Mouse (Mus musculus): Measurements from ENCODE around the gene Gpr34. TPM values are rescaled to one million over a fixed set of nuclear protein-coding genes. Genes with fewer than 3 reads are reported as not detected.
A peak's percentile ranks its signal among the peaks of the same experiment; 100 is the strongest.

The Gpr34 gene
- polyA plus RNA-seq, 1 experiment from 2014 or later, result 2.6 TPM

- Histone ChIP-seq H3K4me2 (no peak overlapping the region), H3K9me3 (no peaks in the 10 kb centered on the region), H3K27ac (no peak overlapping the region), H3K9ac (no peak overlapping the region), H3K4me3 (no peak overlapping the region), H3K27me3 (replicated peaks) (no peaks in the 10 kb centered on the region), H3K36me3 (replicated peaks) (no peaks in the 10 kb centered on the region), H3K4me1 (no peaks in the 10 kb centered on the region)
- no peak for ATAC-seq (replicated peaks)
- 89% methylated on average over 1 of the region's 1 CpGs for WGBS
Measured at GRCm38 (mm10) chrX:13686589-13686988, 54.7 kb downstream of the Gpr34 start.

GRCm38 (mm10) chrX:13688356-13688755 lies 56.5 kb downstream of the Gpr34 start:
- WGBS, result 46% methylated on average over 2 of the region's 2 CpGs
- no peaks in the 10 kb centered on the region for H3K9me3 ChIP-seq
- no peaks in the 10 kb centered on the region for H3K36me3 ChIP-seq (replicated peaks)
- no peak overlapping the region for H3K4me3 ChIP-seq
- no peak overlapping the region for H3K27ac ChIP-seq
- 0 out of 2 replicates have a peak, but pooled peaks have one; percentile 42 for ATAC-seq (replicated peaks)
- H3K9ac ChIP-seq, result no peak overlapping the region
- no peaks in the 10 kb centered on the region for H3K27me3 ChIP-seq (replicated peaks)
- H3K4me2 ChIP-seq, result no peak overlapping the region
- H3K4me1 ChIP-seq, result no peaks in the 10 kb centered on the region

Small RNA genes within 50 kb of the gene (microRNA-seq; reads per million reads assigned to microRNA genes)
- gene Gm25246, result not detected

Other genes starting within 250 kb of the Gpr34 start
- 0.18 and 0.26 TPM in 2 replicates for gene Nyx, start 166.0 kb upstream of the Gpr34 start, polyA plus RNA-seq (2015; fragmentation: Nextera tagmentation; extraction: Ambion mirVana)
- 0.40 and 0.66 TPM in 2 replicates for gene Gpr82, start 29.3 kb downstream of the Gpr34 start, polyA plus RNA-seq (2015; fragmentation: Nextera tagmentation; extraction: Ambion mirVana)
- 71.1 and 71.5 TPM in 2 replicates for gene Cask, start 219.3 kb downstream of the Gpr34 start, polyA plus RNA-seq (2015; fragmentation: Nextera tagmentation; extraction: Ambion mirVana)